Mouse (Mus musculus) erythroblast, embryonic 14.5 days (primary cell): ENCODE data around the gene Tfrc. TPM values are rescaled to one million over a fixed set of nuclear protein-coding genes. Genes with fewer than 3 reads are reported as not detected.

Experiments used
- H3K27me3 ChIP-seq: 2 replicates; pipeline ENCODE4 v1.6.1; 2012; ENCODE audit warnings: inconsistent platforms; ENCODE audit not compliant: control insufficient read depth
- H3K36me3 ChIP-seq: 2 replicates; pipeline ENCODE4 v1.6.1; 2012; ENCODE audit warnings: mild to moderate bottlenecking, inconsistent platforms; ENCODE audit not compliant: control insufficient read depth
- H3K4me1 ChIP-seq: 2 replicates; pipeline ENCODE4 v1.6.1; 2012; ENCODE audit warnings: inconsistent platforms; ENCODE audit not compliant: control insufficient read depth
- H3K4me3 ChIP-seq: replicated peaks from 2 replicates; pipeline ENCODE3; 2012; ENCODE audit warnings: moderate library complexity, mild to moderate bottlenecking, inconsistent platforms
- H3K9me3 ChIP-seq: 2 replicates; pipeline ENCODE4 v1.6.1; 2012; ENCODE audit warnings: low read length, inconsistent platforms, mixed read lengths; ENCODE audit not compliant: control insufficient read depth
- GATA1 ChIP-seq: IDR thresholded peaks from 2 replicates; pipeline ENCODE4 v1.6.1; 2012; ENCODE audit warnings: low read length, inconsistent platforms, mixed read lengths
- TAL1 ChIP-seq: IDR thresholded peaks from 3 replicates; pipeline ENCODE4 v1.6.1; 2012; ENCODE audit warnings: low read length, inconsistent platforms, mixed read lengths
- polyA plus RNA-seq: library from polyadenylated mRNA; stranded (reverse); fragments of >175 nt; gene quantifications from 2 replicates; pipeline ENCODE4 v1.2.3, GENCODE M21; 2012

The Tfrc gene
- polyA plus RNA-seq, 1 experiment, result 6.9 TPM

- H3K27me3 ChIP-seq, result no peaks in the 10 kb centered on the region
- H3K9me3 ChIP-seq, result no peaks in the 10 kb centered on the region
- no peak for TF ChIP-seq TAL1
- no peak for TF ChIP-seq GATA1
- H3K36me3 ChIP-seq, result peaks cover 55% of the 10 kb centered on the region
- H3K4me1 ChIP-seq, result peaks cover 52% of the 10 kb centered on the region
- no peak overlapping the region for H3K4me3 ChIP-seq
Measured at GRCm38 (mm10) chr16:32654071-32654733, 45.5 kb downstream of the Tfrc start.

DNA sequence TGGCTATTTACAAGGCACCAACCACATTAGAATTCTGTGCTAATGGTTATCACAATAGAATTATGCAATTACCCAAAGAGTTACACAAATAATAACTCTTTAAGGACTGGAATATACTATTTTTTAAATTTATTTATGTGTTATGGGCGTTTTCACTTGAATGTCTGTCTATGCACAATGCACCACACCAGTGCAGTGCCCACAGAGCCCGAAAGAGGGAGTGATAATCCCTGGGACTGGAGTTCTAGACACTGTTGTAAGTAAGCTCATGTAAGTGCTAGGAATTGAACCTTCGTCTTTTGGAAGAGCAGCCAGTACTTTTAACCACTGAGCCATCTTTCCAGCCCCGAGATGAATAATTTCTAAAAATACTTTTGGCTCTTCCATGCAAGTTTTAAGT is 46.8 kb downstream of the Tfrc start:
- Histone ChIP-seq H3K27me3 (no peaks in the 10 kb centered on the region), H3K36me3 (peaks cover 57% of the 10 kb centered on the region), H3K4me1 (peaks cover 65% of the 10 kb centered on the region), H3K9me3 (no peaks in the 10 kb centered on the region), H3K4me3 (no peak overlapping the region)
- TF ChIP-seq GATA1 (no peak), TAL1 (no peak)

DNA sequence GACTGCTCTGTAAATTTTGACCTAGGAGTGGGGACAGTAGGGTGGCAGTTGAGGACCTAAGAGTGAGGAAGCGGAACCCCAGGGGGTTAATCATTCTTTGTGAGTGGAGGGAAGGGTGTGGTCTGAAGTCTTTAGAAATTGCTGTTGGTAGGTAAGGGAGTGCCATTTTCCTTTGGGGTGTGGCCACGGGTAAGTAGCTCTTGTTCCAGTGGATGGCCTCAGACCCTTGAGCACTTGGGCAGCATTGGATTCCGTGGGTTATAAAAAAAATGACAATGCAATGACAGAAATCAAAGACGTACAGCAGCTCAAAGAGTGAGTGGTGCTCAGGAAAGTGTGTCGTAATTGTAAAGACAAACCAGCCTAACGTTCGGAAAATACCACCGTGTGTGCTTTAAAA is 47.6 kb downstream of the Tfrc start:
- Histone ChIP-seq H3K36me3 (peaks cover 57% of the 10 kb centered on the region), H3K4me1 (peaks cover 67% of the 10 kb centered on the region)
- TF ChIP-seq TAL1 (no peak), GATA1 (no peak)

GRCm38 (mm10) chr16:32656794-32657193 is 48.1 kb downstream of the Tfrc start:
- TF ChIP-seq GATA1, result no peak
- no peak for TF ChIP-seq TAL1
- Histone ChIP-seq H3K4me1 (peaks cover 69% of the 10 kb centered on the region), H3K4me3 (no peak overlapping the region), H3K36me3 (peaks cover 57% of the 10 kb centered on the region), H3K27me3 (no peaks in the 10 kb centered on the region), H3K9me3 (no peaks in the 10 kb centered on the region)

More for the DNA sequence above, 47.6 kb downstream of the Tfrc start:
- no peaks in the 10 kb centered on the region for H3K27me3 ChIP-seq
- no peak overlapping the region for H3K4me3 ChIP-seq
- H3K9me3 ChIP-seq, result no peaks in the 10 kb centered on the region

- Histone ChIP-seq H3K4me1 (peaks cover 77% of the 10 kb centered on the region), H3K4me3 (no peak overlapping the region), H3K27me3 (no peaks in the 10 kb centered on the region), H3K9me3 (no peaks in the 10 kb centered on the region), H3K36me3 (peaks cover 60% of the 10 kb centered on the region)
- TF ChIP-seq GATA1 (no peak), TAL1 (no peak)
Measured at GRCm38 (mm10) chr16:32657498-32658250, 49.0 kb downstream of the Tfrc start.

GRCm38 (mm10) chr16:32658743-32659171 is 50.0 kb downstream of the Tfrc start:
- TF ChIP-seq GATA1 (no peak), TAL1 (no peak)
- Histone ChIP-seq H3K36me3 (peaks cover 65% of the 10 kb centered on the region), H3K27me3 (no peaks in the 10 kb centered on the region), H3K9me3 (no peaks in the 10 kb centered on the region), H3K4me3 (peak overlapping the region; percentile 10), H3K4me1 (peaks cover 85% of the 10 kb centered on the region)

DNA sequence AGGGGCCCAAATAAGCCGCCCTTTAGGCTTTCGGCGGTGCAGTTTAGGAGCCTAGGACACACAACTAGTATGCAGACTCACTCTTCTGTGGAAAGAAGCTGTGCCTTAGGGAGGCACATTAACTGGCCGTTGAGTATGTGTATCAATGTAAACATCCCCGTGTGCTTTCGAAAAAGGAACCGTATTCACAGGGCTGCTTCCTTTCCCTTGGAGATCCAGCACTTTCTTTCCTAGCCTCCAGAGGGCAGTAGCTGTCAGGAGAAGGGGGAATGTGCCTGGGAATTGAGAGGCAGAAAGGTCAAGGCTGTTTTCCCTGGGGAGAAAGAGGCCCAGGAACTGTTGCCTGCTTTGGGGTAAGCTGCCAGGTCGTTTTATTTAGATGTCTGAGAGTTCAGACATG is 50.7 kb downstream of the Tfrc start:
- H3K27me3 ChIP-seq, result no peaks in the 10 kb centered on the region
- H3K4me1 ChIP-seq, result peaks cover 86% of the 10 kb centered on the region
- TF ChIP-seq GATA1 (no peak), TAL1 (no peak)
- peaks cover 65% of the 10 kb centered on the region for H3K36me3 ChIP-seq
- H3K4me3 ChIP-seq, result peak overlapping the region; percentile 28
- H3K9me3 ChIP-seq, result no peaks in the 10 kb centered on the region

- no peak for TF ChIP-seq GATA1
- no peak for TF ChIP-seq TAL1
- H3K36me3 ChIP-seq, result peaks cover 67% of the 10 kb centered on the region
- no peak overlapping the region for H3K4me3 ChIP-seq
- no peaks in the 10 kb centered on the region for H3K9me3 ChIP-seq
- H3K4me1 ChIP-seq, result peaks cover 90% of the 10 kb centered on the region
- H3K27me3 ChIP-seq, result no peaks in the 10 kb centered on the region
Measured at GRCm38 (mm10) chr16:32660095-32660494, 51.4 kb downstream of the Tfrc start.

GRCm38 (mm10) chr16:32660557-32661321 is 52.0 kb downstream of the Tfrc start:
- H3K27me3 ChIP-seq, result no peaks in the 10 kb centered on the region
- no peak overlapping the region for H3K4me3 ChIP-seq
- H3K36me3 ChIP-seq, result peaks cover 73% of the 10 kb centered on the region
- H3K9me3 ChIP-seq, result no peaks in the 10 kb centered on the region
- TF ChIP-seq GATA1 (no peak), TAL1 (no peak)
- peaks cover 96% of the 10 kb centered on the region for H3K4me1 ChIP-seq
